Mouse (Mus musculus) WW6 (cell line): ENCODE data around the gene Tspear.
"Not testable (repeated sequence)": the region's sequence is repeated elsewhere in the genome, so short reads cannot be mapped to it uniquely, and the experiment has no call there.

Source experiments
- DNase-seq: peaks from one replicate; pipeline ENCODE4 v3.0.0-alpha.2; 2013; ENCODE audit warnings: low read depth, low spot score

Gene Tspear

DNA sequence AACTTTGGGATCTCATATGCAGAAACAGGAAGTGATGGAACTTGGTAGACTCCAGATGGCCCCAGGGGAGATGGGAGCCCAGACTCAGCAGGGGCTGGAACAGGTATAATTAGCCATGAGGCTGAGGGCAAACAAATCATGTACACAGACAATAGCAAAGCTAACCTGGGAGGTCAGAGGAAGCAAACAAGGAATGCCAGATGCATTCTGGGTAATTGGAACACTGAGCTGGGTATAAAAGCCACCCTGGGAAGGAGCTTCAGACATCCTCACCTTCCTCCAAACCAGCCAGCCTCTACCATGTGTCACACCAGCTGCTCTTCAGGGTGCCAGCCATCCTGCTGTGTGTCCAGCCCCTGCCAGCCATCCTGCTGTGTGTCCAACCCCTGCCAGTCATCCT is 24.8 kb downstream of the Tspear start, which contains the start of gene Gm10024:
TSS of gene Gm10024 (plus strand) at position 301 of the 400 bp plus-strand sequence.
- not testable (repeated sequence) for DNase-seq

DNA sequence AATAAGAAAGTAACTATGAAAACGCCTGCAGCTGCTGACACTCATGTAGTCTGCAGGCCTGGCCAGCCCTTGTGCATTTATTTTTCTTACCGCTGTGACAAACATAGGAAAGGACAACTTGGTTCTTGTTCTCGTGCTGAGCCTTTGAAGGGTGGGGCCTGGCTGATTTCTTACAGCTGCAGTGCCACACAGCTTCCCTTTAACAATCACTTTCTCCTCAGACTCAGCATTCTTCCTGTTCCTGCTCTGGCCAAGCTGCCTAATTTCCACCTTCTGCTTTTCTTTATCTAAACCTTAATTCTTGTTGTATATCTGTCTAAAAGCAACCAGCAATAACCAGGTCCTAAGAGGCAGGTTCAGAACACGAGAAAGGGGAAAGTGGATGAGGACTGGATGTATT is 27.4 kb downstream of the Tspear start:
- DNase-seq: no peak

DNA sequence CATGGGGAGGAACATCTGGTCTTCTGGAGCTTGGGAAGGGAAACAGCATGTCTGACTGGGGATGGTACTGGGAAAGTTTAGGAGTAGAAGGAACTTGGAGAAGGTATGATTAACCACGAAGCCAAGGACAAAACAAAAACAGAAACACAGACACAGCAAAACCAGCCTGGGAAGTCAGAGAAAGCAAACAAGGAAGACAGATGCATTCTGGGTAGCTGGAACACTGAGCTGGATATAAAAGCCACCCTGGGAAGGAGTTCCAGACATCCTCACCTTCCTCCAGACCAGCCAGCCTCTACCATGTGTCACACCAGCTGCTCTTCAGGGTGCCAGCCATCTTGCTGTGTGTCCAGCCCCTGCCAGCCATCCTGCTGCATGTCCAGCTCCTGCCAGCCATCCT is 29.1 kb downstream of the Tspear start, which contains the start of gene Gm10142:
TSS of gene Gm10142 (plus strand) at position 301 of the 400 bp plus-strand sequence.
- DNase-seq: no peak

DNA sequence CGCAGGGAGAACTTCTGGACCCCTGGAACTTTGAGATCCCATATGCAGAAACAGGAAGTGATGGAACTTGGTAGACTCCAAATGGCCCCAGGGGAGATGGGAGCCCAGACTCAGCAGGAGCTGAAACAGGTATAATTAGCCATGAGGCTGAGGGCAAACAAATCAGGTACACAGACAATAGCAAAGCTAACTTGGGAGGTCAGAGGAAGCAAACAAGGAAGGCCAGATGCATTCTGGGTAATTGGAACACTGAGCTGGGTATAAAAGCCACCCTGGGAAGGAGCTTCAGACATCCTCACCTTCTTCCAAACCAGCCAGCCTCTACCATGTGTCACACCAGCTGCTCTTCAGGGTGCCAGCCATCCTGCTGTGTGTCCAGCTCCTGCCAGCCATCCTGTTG is 33.9 kb downstream of the Tspear start, which contains the start of gene Krtap12-1:
TSS of gene Krtap12-1 (plus strand) at position 301 of the 400 bp plus-strand sequence.
- not testable (repeated sequence) for DNase-seq

DNA sequence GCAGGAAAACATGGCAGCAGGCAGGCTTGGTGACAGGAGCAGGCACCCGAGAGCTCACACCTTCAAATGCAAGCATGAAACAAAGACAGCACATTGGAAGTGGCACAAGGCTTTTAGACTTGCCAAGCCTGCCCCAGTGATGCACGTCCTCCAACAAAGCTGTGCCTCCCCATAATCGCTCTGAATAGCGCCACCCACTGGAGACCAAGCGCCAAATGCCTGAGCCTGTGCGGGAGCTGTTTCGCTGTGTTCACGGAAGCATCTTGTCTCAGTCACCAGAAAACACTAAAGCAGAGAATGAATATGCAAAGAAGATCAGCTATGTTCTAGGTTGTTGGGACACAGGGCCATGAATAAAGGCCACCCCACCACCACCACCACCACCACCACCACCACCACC is 38.5 kb downstream of the Tspear start:
- DNase-seq: peak; percentile 18

DNA sequence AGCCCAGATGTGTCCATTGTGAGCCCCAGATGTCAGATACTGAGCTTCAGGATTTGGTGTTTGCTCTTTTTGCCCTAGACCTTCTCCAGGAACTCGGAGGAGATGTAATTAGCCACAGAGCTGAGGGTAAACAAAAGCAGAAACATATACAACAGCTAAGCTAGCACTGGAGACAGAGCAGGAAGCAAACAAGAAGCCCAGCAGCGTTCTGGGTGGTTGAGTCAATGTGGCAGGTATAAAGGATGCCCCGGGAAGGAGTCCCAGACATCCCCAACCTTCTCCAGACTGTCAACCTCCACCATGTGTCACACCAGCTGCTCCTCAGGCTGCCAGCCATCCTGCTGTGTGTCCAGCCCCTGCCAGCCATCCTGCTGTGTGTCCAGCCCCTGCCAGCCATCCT is 39.8 kb downstream of the Tspear start, which contains the start of gene Gm10100:
TSS of gene Gm10100 (plus strand) at position 301 of the 400 bp plus-strand sequence.
- DNase-seq: no peak

DNA sequence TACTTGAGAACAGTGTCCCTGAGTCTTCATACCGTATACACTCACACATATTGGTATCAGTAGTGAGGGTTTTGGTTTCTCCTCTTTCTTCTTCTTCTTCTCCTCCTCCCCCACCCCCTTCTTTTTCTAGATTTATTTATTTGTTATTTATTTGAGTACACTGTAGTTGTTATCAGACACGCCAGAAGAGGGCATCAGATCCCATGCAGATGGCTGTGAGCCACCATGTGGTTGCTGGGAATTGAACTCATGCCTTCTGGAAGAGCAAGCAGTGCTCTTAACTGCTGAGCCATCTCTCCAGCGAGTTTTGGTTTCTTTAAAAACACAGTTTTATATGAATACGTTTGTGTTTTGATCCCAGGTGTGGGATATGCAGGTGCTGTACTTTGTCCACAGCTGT is 41.9 kb downstream of the Tspear start:
- no peak for DNase-seq

DNA sequence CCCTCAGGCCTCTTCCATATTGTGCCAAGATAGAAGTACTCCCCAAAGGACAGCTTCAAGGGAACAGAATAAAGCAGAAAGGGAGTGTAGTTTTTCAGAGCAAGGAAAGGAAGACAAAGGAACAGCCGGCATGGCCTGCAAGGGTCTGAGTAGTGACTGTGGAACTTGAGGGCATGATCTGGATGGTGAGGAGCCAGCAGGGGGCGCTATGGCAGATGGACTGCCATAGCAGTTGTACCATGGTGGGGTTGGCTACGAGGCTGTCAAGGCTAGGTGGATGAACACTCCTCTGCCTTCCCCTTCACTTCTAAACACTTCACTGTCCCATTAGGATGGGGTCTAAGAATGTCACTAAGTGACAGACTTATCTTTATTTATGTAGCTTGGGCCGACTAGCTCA is 42.9 kb downstream of the Tspear start:
- DNase-seq: peak; percentile 14

DNA sequence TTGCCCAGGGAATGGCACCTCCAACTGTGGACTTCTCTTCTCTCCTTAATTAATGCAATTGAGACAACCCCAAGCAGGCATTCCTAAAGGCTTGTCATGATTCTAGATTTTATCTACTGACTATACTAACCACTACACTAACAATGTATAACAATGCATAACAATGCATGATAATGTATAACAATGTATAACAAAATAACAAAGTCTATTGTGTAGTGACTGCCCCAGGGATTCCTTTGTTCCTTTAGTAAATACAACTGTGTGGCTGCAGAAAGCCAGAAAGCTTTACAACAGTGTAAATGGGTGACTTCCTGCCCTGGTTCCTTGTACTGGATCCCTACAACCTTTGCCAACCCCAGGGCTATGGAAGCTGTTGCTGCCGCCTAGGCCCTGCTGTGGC is 49.6 kb downstream of the Tspear start:
- DNase-seq: no peak

DNA sequence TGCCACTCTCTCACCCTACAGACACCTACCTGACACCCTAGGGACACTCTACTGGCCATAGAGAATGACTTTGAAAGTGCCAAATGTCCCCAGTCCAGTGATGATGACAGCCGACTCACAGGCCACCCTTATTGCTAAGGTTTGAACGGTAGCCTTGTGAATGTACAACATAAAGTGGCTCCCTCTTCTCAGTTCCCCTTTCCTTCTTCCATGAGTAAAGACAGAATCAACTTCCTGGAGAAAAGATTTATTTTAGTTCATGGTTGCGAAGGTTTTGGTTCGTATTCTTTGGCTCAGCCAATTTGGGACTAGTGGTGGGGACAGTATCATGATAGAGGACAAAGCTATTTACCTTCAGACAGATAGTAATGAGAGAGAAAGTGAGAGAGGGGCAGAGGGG is 52.6 kb downstream of the Tspear start:
- DNase-seq: no peak

DNA sequence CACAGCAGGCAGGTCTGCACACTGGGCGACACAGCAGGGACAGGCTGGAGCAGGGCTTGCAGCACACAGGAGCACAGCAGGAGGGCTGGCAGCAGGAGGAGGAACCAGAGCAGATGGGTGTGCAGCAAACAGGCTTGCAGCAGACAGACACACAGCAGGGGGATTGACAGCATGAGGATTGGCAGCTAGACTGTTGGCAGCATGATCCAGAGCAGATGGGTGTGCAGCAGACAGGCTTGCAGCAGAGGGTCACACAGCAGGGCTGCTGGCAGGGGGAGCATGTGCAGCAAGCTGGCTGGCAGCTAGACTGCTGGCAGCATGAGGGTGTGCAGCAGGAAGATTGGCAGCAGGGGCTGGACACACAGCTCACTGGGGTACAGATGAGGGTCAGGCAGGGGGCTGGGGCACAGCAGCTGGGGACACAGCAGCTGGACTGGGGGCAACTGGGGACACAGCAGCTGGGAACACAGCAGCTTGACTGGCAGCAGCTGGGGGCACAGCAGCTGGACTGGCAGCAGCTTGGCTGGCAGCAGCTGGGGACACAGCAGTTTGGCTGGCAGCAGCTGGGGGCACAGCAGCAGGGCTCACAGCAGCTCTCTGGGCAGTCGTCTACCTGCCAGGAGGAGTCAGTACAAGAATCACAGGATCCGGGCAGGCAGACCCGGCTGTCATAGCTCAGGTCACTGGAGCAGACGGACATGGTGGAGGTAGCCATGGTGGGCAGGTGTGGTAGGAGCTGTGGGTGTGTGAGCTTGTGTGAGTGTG is 55.7 kb downstream of the Tspear start, which contains the start of gene Gm18596:
TSS of gene Gm18596 (minus strand) at position 715 of the 765 bp plus-strand sequence.
- DNase-seq: not testable (repeated sequence)

DNA sequence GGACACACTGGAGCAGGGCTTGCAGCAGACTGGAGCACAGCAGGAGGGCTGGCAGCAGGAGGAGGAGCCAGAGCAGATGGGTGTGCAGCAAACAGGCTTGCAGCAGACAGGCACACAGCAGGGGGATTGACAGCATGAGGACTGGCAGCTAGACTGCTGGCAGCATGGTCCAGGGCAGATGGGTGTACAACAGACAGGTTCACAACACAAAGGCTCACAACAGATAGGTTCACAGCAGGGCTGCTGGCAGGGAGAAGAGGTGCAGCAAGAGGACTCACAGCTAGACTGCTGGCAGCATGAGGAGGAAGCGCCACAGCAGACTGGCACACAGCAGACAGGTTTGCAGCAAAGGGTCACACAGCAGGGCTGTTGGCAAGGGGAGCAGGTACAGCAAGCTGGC is 64.3 kb downstream of the Tspear start:
- not testable (repeated sequence) for DNase-seq

DNA sequence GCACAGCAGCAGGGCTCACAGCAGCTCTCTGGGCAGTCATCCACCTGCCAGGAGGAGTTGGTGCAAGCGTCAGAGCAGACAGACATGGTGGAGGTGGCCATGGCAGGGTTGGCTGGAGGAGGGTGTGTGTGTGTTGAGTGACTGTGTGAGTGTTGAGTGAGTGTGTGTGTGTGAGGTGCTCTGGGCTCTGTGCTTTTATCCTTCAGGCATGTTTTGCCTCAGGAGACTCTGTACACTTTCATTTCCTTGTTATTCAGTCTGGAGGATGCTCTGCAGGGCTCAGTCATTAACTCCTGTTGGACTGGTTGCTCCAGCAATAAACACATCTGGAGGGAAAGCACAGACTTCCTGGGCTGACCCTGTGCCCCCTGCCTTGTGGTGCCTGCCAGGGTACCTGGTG is 64.9 kb downstream of the Tspear start, which contains the start of gene Gm9736:
TSS of gene Gm9736 (minus strand) at position 101 of the 400 bp plus-strand sequence.
- DNase-seq: not testable (repeated sequence)

DNA sequence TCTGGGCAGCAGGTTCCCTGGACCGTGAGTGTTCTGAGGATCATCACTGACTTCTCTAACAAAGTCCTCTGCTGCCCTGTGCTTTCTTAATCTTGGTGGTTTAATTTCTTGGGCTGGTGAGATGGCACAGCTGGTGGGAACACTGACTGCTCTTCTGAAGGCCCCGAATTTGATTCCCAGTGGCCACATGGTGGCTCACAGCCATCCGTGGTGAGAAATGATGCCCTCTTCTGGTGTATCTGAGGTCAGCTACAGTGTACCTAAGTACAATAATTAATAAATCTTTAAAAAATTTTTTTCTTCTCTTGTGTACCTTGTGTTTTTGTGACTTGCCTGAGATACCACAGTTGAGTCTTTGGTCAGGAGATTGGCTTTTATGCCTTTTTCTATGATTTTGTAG is 65.9 kb downstream of the Tspear start:
- not testable (repeated sequence) for DNase-seq

DNA sequence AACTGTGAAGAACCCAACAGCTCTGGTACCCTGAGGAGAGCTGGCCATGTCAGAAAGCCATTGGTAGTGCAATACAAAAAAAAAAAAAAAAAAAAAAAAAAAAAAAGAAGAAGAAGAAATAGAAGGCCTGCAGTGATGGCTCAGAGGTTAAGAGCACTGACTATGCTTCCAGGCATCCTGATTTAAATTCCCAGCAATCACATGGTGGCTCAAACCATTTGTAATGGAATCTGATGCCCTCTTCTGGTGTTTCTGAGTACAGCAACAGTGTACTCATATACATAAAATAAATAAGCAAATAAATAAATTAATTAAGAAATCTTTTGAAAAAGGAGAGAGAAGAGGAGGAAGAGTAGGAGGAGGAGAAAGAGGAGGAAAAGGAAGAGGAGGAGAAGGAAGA is 67.1 kb downstream of the Tspear start:
- DNase-seq: no peak

DNA sequence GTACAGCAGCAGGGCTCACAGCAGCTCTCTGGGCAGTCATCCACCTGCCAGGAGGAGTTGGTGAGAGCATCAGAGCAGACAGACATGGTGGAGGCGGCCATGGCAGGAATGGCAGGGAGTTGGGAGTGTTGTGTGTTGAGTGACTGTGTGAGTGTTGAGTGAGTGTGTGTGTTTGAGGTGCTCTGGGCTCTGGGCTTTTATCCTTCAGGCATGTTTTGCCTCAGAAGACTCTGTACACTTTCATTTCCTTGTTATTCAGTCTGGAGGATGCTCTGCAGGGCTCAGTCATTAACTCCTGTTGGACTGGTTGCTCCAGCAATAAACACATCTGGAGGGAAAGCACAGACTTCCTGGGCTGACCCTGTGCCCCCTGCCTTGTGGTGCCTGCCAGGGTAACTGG is 73.2 kb downstream of the Tspear start, which contains the start of gene Gm3233:
TSS of gene Gm3233 (minus strand) at position 101 of the 400 bp plus-strand sequence.
- DNase-seq: not testable (repeated sequence)

DNA sequence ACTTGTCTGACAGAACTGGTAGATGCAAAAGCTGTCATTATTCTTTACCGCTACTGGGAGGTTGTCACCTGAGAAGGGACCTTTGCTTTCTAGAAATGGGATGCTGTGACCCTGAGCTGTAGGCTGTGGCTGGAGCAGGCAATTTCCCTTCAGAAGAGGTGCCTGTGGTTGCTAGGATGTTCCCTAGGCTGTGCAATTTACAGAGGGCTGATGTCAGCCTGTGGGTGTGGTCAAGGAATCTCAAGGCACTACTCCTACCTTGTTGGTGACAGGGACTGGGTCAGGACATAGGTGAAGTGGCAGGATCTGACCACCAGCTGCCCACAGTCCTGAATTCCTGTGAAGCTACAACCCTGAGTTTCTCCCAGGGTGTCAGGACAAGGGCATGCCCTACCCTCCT is 83.4 kb downstream of the Tspear start:
- DNase-seq: no peak

DNA sequence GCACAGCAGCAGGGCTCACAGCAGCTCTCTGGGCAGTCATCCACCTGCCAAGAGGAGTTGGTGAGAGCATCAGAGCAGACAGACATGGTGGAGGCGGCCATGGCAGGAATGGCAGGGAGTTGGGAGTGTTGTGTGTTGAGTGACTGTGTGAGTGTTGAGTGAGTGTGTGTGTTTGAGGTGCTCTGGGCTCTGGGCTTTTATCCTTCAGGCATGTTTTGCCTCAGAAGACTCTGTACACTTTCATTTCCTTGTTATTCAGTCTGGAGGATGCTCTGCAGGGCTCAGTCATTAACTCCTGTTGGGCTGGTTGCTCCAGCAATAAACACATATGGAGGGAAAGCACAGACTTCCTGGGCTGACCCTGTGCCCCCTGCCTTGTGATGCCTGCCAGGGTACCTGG is 84.9 kb downstream of the Tspear start, which contains the start of gene Gm3238:
TSS of gene Gm3238 (minus strand) at position 101 of the 400 bp plus-strand sequence.
- not testable (repeated sequence) for DNase-seq

DNA sequence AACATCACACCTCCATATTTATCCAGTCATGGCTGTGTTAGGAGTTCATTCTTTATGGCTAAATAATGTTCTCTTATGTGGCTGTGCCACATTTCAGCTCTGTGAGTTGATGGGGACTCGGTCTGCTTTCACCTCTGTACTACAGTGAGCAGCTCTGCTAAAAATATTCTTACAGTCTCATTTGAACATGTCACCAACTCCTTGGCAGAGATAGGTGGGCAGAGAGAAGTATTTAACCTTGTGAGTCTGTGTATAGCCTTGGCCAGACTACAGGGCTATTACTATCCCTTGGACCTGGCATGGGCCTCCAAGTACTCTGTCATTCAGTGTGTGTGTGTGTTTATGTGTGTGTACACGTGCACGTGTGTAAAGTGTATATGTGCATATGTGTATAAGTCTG is 85.8 kb downstream of the Tspear start:
- not testable (repeated sequence) for DNase-seq

DNA sequence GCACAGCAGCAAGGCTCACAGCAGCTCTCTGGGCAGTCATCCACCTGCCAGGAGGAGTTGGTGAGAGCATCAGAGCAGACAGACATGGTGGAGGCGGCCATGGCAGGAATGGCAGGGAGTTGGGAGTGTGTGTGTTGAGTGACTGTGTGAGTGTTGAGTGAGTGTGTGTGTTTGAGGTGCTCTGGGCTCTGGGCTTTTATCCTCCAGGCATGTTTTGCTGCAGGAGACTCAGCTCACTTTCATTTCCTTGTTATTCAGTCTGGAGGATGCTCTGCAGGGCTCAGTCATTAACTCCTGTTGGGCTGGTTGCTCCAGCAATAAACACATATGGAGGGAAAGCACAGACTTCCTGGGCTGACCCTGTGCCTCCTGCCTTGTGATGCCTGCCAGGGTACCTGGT is 90.5 kb downstream of the Tspear start, which contains the start of gene Gm7138:
TSS of gene Gm7138 (minus strand) at position 101 of the 400 bp plus-strand sequence.
- DNase-seq: not testable (repeated sequence)

DNA sequence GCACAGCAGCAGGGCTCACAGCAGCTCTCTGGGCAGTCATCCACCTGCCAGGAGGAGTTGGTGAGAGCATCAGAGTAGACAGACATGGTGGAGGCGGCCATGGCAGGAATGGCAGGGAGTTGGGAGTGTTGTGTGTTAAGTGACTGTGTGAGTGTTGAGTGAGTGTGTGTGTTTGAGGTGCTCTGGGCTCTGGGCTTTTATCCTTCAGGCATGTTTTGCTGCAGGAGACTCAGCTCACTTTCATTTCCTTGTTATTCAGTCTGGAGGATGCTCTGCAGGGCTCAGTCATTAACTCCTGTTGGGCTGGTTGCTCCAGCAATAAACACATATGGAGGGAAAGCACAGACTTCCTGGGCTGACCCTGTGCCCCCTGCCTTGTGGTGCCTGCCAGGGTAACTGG is 96.1 kb downstream of the Tspear start, which contains the start of gene Gm3250:
TSS of gene Gm3250 (minus strand) at position 101 of the 400 bp plus-strand sequence.
- not testable (repeated sequence) for DNase-seq

DNA sequence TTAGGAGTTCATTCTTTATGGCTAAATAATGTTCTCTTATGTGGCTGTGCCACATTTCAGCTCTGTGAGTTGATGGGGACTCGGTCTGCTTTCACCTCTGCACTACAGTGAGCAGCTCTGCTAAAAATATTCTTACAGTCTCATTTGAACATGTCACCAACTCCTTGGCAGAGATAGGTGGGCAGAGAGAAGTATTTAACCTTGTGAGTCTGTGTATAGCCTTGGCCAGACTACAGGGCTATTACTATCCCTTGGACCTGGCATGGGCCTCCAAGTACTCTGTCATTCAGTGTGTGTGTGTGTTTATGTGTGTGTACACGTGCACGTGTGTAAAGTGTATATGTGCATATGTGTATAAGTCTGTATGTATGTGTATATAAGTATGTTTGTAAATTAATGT is 97.0 kb downstream of the Tspear start:
- not testable (repeated sequence) for DNase-seq
